Mouse (Mus musculus) cerebellum, adult 11 months (tissue): ENCODE data around the gene Ube2z.
"Not testable (repeated sequence)": the region's sequence is repeated elsewhere in the genome, so short reads cannot be mapped to it uniquely, and the experiment has no call there.

Source experiments
- DNase-seq: peaks from one replicate; pipeline ENCODE4 v3.0.0; 2022

Gene Ube2z

GRCm38 (mm10) chr11:96065215-96065911 is at the start of gene Ube2z:
TSS of gene Ube2z (minus strand) at chr11:96065388.
- peak; percentile 98 for DNase-seq

- no peak for DNase-seq
Observed at GRCm38 (mm10) chr11:96114077-96114476, 48.9 kb upstream of the Ube2z start.

- no peak for DNase-seq
Observed at GRCm38 (mm10) chr11:96111751-96112150, 46.6 kb upstream of the Ube2z start, which contains the start of gene Calcoco2. TSS of gene Calcoco2 (minus strand) at chr11:96111964.

GRCm38 (mm10) chr11:96110950-96111349 is 45.8 kb upstream of the Ube2z start:
- not testable (repeated sequence) for DNase-seq

GRCm38 (mm10) chr11:96108376-96108775 is 43.2 kb upstream of the Ube2z start:
- DNase-seq = no peak

GRCm38 (mm10) chr11:96093361-96093760 is 28.2 kb upstream of the Ube2z start:
- no peak for DNase-seq

- DNase-seq = no peak
Observed at GRCm38 (mm10) chr11:96092674-96093291, 27.6 kb upstream of the Ube2z start.

- DNase-seq = no peak
Observed at GRCm38 (mm10) chr11:96091073-96091472, 25.9 kb upstream of the Ube2z start.

GRCm38 (mm10) chr11:96087981-96088380 is 22.8 kb upstream of the Ube2z start:
- no peak for DNase-seq

GRCm38 (mm10) chr11:96082682-96083081 is 17.5 kb upstream of the Ube2z start:
- DNase-seq = no peak

- DNase-seq = no peak
Observed at GRCm38 (mm10) chr11:96080736-96081135, 15.5 kb upstream of the Ube2z start.

GRCm38 (mm10) chr11:96076221-96077105 is 11.3 kb upstream of the Ube2z start:
- no peak for DNase-seq

- peak; percentile 99 for DNase-seq
Observed at GRCm38 (mm10) chr11:96075509-96076220, 10.5 kb upstream of the Ube2z start, which contains the start of gene Atp5g1. TSS of gene Atp5g1 (minus strand) at chr11:96075670.

- DNase-seq = no peak
Observed at GRCm38 (mm10) chr11:96075177-96075508, 10.0 kb upstream of the Ube2z start.

GRCm38 (mm10) chr11:96074351-96075176 is 9.4 kb upstream of the Ube2z start:
- DNase-seq = peak; percentile 47

- DNase-seq = no peak
Observed at GRCm38 (mm10) chr11:96073295-96073993, 8.3 kb upstream of the Ube2z start.

GRCm38 (mm10) chr11:96071013-96071412 is 5.8 kb upstream of the Ube2z start:
- DNase-seq = no peak

- DNase-seq = no peak
Observed at GRCm38 (mm10) chr11:96070353-96070752, 5.2 kb upstream of the Ube2z start.

GRCm38 (mm10) chr11:96068231-96068630 is 3.0 kb upstream of the Ube2z start:
- DNase-seq = no peak

- DNase-seq = no peak
Observed at GRCm38 (mm10) chr11:96064521-96065214, 520 bp downstream of the Ube2z start.

- no peak for DNase-seq
Observed at GRCm38 (mm10) chr11:96058309-96058708, 6.9 kb downstream of the Ube2z start.
